Mouse (Mus musculus): ENCODE measurements around the gene Lsg1.

DNA sequence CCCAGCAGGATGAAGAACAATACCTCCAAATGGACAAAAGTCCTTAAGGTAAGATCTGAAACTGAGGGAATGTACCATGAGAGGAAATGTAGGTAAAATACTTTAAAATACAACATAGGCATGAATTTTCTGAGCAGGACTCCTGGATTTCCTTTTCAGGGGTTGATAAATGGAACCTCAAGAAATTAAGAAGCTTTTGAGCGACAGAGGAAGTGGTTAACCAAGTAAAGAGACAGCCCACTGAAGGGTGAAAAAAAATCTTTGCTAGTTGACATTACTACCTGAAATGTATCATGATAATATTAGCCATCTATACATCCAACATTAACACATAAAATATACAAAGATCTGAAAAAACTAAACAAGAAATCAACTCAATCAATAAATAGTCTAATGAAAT lies 52.3 kb downstream of the Lsg1 start:
- TF ChIP-seq CTCF (IDR thresholded peaks at IDR 0.05; ENCODE audit: extremely low read depth, insufficient read length, insufficient replicate concordance, low read depth, low read length) = no peak
- TF ChIP-seq POLR2A (IDR thresholded peaks at IDR 0.05; ENCODE audit: low read depth, low read length) = no peak
